Mouse (Mus musculus): ENCODE data around the gene Umod. TPM values are rescaled to one million over a fixed set of nuclear protein-coding genes. Genes with fewer than 3 reads are reported as not detected.

Umod gene
- polyA plus RNA-seq, 1 experiment from 2014 or later = not detected

- 86% methylated on average over 1 of the region's 1 CpGs for WGBS
- H3K4me3 ChIP-seq = no peak overlapping the region
- ATAC-seq (replicated peaks) = no peak
These were observed 60.6 kb downstream of the Umod start for GRCm38 (mm10) chr7:119418523-119418922.

More at GRCm38 (mm10) chr7:119418523-119418922, 60.6 kb downstream of the Umod start:
- H3K9ac ChIP-seq = no peak overlapping the region
- H3K27ac ChIP-seq = no peak overlapping the region
- no peaks in the 10 kb centered on the region for H3K36me3 ChIP-seq (replicated peaks)
- no peaks in the 10 kb centered on the region for H3K27me3 ChIP-seq (replicated peaks)
- no peak overlapping the region for H3K4me2 ChIP-seq
- peaks cover 12% of the 10 kb centered on the region for H3K4me1 ChIP-seq
- H3K9me3 ChIP-seq = no peaks in the 10 kb centered on the region

Other genes starting within 250 kb of the Umod start
- gene Gp2, start 20.0 kb downstream of the Umod start, polyA plus RNA-seq (2015; fragmentation: Nextera tagmentation; extraction: Ambion mirVana) = not detected in 2 replicates
- gene Acsm5, start 40.2 kb upstream of the Umod start, polyA plus RNA-seq (2015; fragmentation: Nextera tagmentation; extraction: Ambion mirVana) = 0.15 TPM in 1 of 2 replicates, not detected in the other
- gene Pdilt, start 44.2 kb upstream of the Umod start, polyA plus RNA-seq (2015; fragmentation: Nextera tagmentation; extraction: Ambion mirVana) = not detected in 2 replicates
- gene Acsm2, start 75.1 kb upstream of the Umod start, polyA plus RNA-seq (2015; fragmentation: Nextera tagmentation; extraction: Ambion mirVana) = not detected in 2 replicates
- 0.19 TPM in 1 of 2 replicates, not detected in the other for gene Acsm1, start 127.7 kb upstream of the Umod start, polyA plus RNA-seq (2015; fragmentation: Nextera tagmentation; extraction: Ambion mirVana)
- not detected in 2 replicates for gene Acsm4, start 210.7 kb upstream of the Umod start, polyA plus RNA-seq (2015; fragmentation: Nextera tagmentation; extraction: Ambion mirVana)
- gene Thumpd1, start 241.5 kb upstream of the Umod start, polyA plus RNA-seq (2015; fragmentation: Nextera tagmentation; extraction: Ambion mirVana) = 88.2 and 90.3 TPM in 2 replicates